ENCODE assay signal across 8 mouse cellular contexts in genomic region chr2:26910124-26910993, GRCm38 (mm10). TPM values are rescaled to one million over a fixed set of nuclear protein-coding genes. Genes with fewer than 3 reads are reported as not detected.
DNase-seq lines count a peak whose midpoint lies in the region; ATAC-seq and TF ChIP-seq lines count a peak whose summit lies in the region.

TSS of gene Med22 (minus strand) at chr2:26910677.
TSS of gene Rpl7a (plus strand) at chr2:26910764.

- no peaks in the 10 kb centered on the region for H3K27me3 ChIP-seq in ES-Bruce4 (ENCODE audit: control insufficient read depth, insufficient read depth, low read length, poor library complexity, severe bottlenecking)
- no peaks in the 10 kb centered on the region for H3K27me3 ChIP-seq in forebrain, embryonic 14.5 days (replicated peaks; ENCODE audit: control insufficient read depth, insufficient read depth, low read length)
- no peaks in the 10 kb centered on the region for H3K27me3 ChIP-seq in neural tube, embryonic 15.5 days (replicated peaks)

- TF ChIP-seq CTCF in ES-Bruce4 (IDR thresholded peaks at IDR 0.05; ENCODE audit: low read depth, low read length) = no peak

- H3K36me3 ChIP-seq in ES-Bruce4 (ENCODE audit: control insufficient read depth, insufficient read depth, low read length, poor library complexity, severe bottlenecking) = peaks cover 44% of the 10 kb centered on the region
- H3K36me3 ChIP-seq in forebrain, embryonic 14.5 days (ENCODE audit: control insufficient read depth, insufficient read depth, low read length) = peaks cover 69% of the 10 kb centered on the region
- H3K36me3 ChIP-seq in neural tube, embryonic 15.5 days = peaks cover 59% of the 10 kb centered on the region

- peak within 1 kb of the TSS; percentile 99 for H3K4me2 ChIP-seq in forebrain, embryonic 14.5 days (ENCODE audit: low read length)
- H3K4me2 ChIP-seq in neural tube, embryonic 15.5 days = peak within 1 kb of the TSS; percentile 98

- peak within 1 kb of the TSS; percentile 39 for H3K27ac ChIP-seq in ES-Bruce4 (ENCODE audit: insufficient read depth, low read length)
- peak within 1 kb of the TSS; percentile 92 for H3K27ac ChIP-seq in forebrain, embryonic 14.5 days (ENCODE audit: low read depth, low read length)
- peak within 1 kb of the TSS; percentile 93 for H3K27ac ChIP-seq in neural tube, embryonic 15.5 days (replicated peaks)

- H3K9me3 ChIP-seq in ES-Bruce4 (replicated peaks; ENCODE audit: control insufficient read depth, insufficient read depth, low read length, poor library complexity, severe bottlenecking) = no peaks in the 10 kb centered on the region
- H3K9me3 ChIP-seq in forebrain, embryonic 14.5 days (replicated peaks; ENCODE audit: control insufficient read depth, low read length) = no peaks in the 10 kb centered on the region
- H3K9me3 ChIP-seq in neural tube, embryonic 15.5 days (replicated peaks) = no peaks in the 10 kb centered on the region

- intact Hi-C loops in heart, postnatal 14 days (cut with DNase I) = loop anchor here (2.0 kb wide), 1 partner anchor 54 kb away; the partner anchor contains the start of gene Rexo4

- H3K9ac ChIP-seq in ES-Bruce4 (ENCODE audit: low read depth, poor library complexity, severe bottlenecking) = peak within 1 kb of the TSS; percentile 93
- peak within 1 kb of the TSS; percentile 93 for H3K9ac ChIP-seq in forebrain, embryonic 14.5 days (ENCODE audit: low read length)
- peak within 1 kb of the TSS; percentile 98 for H3K9ac ChIP-seq in neural tube, embryonic 15.5 days (replicated peaks)

- H3K4me3 ChIP-seq in ES-Bruce4 (ENCODE audit: low read depth, low read length) = peak within 1 kb of the TSS; percentile 99
- peak within 1 kb of the TSS; percentile 75 for H3K4me3 ChIP-seq in forebrain, embryonic 14.5 days (ENCODE audit: low read depth, low read length)
- H3K4me3 ChIP-seq in neural tube, embryonic 15.5 days (replicated peaks) = peak within 1 kb of the TSS; percentile 91

- ATAC-seq in cerebellum, adult (ENCODE audit: insufficient number of reproducible peaks, low FRiP score, low TSS enrichment) = peak; percentile 85
- ATAC-seq in forebrain, embryonic 14.5 days = peak; percentile 95
- ATAC-seq in neural tube, embryonic 15.5 days (ENCODE audit: low FRiP score) = peak; percentile 93

- TF ChIP-seq POLR2A in ES-Bruce4 (IDR thresholded peaks at IDR 0.05; ENCODE audit: insufficient read depth, low read length) = peak; percentile 48

- WGBS in forebrain, embryonic 14.5 days = under 1% methylated on average over 68 of the region's 74 CpGs
- under 1% methylated on average over 62 of the region's 74 CpGs for WGBS in neural tube, embryonic 15.5 days

- no peaks in the 10 kb centered on the region for H3K4me1 ChIP-seq in ES-Bruce4 (ENCODE audit: control insufficient read depth, insufficient read depth, low read length)
- H3K4me1 ChIP-seq in forebrain, embryonic 14.5 days (ENCODE audit: control insufficient read depth, insufficient read depth, low read length) = peaks cover 18% of the 10 kb centered on the region
- peaks cover 55% of the 10 kb centered on the region for H3K4me1 ChIP-seq in neural tube, embryonic 15.5 days

- DNase-seq in forebrain, embryonic 14.5 days (ENCODE audit: low spot score) = peak; percentile 99
- peak; percentile 100 for DNase-seq in heart, postnatal 14 days
- peak; percentile 100 for DNase-seq in layer of hippocampus, adult 11-12 months (ENCODE audit: low spot score)
- DNase-seq in lung, adult 18-20 months = peak; percentile 99
- DNase-seq in testis, postnatal 14 days (ENCODE audit: low spot score) = peak; percentile 99

- no peak for TF ChIP-seq EP300 in ES-Bruce4 (IDR thresholded peaks at IDR 0.05; ENCODE audit: insufficient read depth, low read depth, low read length)

RNA-seq across cellular contexts. Expression of gene Med22, which starts in this region (rescaled TPM):
- polyA plus RNA-seq in ES-Bruce4 (2011; ENCODE audit: insufficient read depth, insufficient read length, low read depth, missing spikeins) = 11.1 and 12.6 TPM in 2 replicates
- polyA plus RNA-seq in forebrain, embryonic 14.5 days (2014; fragmentation: Nextera tagmentation; extraction: Ambion mirVana) = 159 and 161 TPM in 2 replicates
- total RNA-seq in heart, postnatal 14 days (2021) = 10 to 100 TPM; 24.4 to 26.5 TPM
- 95.7 and 108 TPM in 2 replicates for polyA plus RNA-seq in neural tube, embryonic 15.5 days (2015; fragmentation: Nextera tagmentation; extraction: Ambion mirVana)

RNA-seq across cellular contexts. Expression of gene Rpl7a, which starts in this region (rescaled TPM):
- polyA plus RNA-seq in ES-Bruce4 (2011; ENCODE audit: insufficient read depth, insufficient read length, low read depth, missing spikeins) = 717 and 722 TPM in 2 replicates
- 626 and 738 TPM in 2 replicates for polyA plus RNA-seq in forebrain, embryonic 14.5 days (2014; fragmentation: Nextera tagmentation; extraction: Ambion mirVana)
- 100 to 1,000 TPM; 272 to 313 TPM for total RNA-seq in heart, postnatal 14 days (2021)
- 385 and 446 TPM in 2 replicates for polyA plus RNA-seq in neural tube, embryonic 15.5 days (2015; fragmentation: Nextera tagmentation; extraction: Ambion mirVana)

Comparison
In these comparisons a context has a peak if more than half of its experiments do, and no peak if none do; other contexts are left out.
1. Peak in every context shown above with its lines: DNase-seq, ATAC-seq, H3K4me3 ChIP-seq and H3K27ac ChIP-seq.
2. H3K27ac ChIP-seq: peak in every context shown above with its lines; median percentile 93 in neural tube, embryonic 15.5 days; 92 in forebrain, embryonic 14.5 days; 39 in ES-Bruce4.